Mouse (Mus musculus): ENCODE measurements around the gene Ncoa6.
"Not testable (repeated sequence)": the region's sequence is repeated elsewhere in the genome, so short reads cannot be mapped to it uniquely, and the experiment has no call there.

Gene Ncoa6

GRCm38 (mm10) chr2:155473570-155474088 lies at the start of gene Ncoa6:
Ncoa6 (minus strand) TSS chr2:155473894.
- peak; percentile 83 for DNase-seq (ENCODE audit: extremely low spot score)

DNA sequence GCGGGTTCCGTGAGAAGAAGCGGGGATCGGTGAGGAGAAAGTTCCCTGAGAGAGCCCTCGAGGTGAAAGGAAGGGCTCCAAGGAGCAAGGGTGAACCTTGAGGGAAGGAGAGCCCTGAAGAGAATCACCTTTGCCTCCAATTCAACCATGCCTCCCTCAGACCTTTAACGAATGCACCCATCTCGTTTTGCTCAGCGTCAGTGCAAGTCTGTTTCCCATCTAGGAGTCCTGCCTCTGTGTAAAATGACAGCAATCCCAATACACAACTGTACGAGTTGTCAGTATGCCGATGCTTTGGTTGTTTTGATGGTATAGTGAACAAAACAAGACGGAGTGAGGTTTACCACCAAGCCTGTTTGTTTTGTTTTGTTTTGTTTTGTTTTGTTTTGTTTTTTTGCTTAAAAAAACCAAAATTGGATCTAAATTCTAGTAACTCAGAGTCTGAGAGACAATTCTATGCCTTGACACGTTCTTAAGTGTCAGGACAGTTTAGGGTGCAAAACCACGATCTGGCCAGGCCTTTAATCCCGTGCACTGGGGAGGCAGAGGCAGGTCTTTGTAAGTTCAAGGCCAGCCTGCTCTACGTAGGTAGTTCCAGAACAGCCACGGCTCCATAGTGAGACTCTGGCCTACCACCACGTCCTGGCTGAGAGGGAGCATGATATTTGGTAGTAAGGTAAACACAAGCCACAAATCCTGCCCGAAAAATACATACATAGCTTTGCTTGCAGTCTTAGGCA lies 45.0 kb upstream of the Ncoa6 start:
- no peak for DNase-seq (ENCODE audit: extremely low spot score)

DNA sequence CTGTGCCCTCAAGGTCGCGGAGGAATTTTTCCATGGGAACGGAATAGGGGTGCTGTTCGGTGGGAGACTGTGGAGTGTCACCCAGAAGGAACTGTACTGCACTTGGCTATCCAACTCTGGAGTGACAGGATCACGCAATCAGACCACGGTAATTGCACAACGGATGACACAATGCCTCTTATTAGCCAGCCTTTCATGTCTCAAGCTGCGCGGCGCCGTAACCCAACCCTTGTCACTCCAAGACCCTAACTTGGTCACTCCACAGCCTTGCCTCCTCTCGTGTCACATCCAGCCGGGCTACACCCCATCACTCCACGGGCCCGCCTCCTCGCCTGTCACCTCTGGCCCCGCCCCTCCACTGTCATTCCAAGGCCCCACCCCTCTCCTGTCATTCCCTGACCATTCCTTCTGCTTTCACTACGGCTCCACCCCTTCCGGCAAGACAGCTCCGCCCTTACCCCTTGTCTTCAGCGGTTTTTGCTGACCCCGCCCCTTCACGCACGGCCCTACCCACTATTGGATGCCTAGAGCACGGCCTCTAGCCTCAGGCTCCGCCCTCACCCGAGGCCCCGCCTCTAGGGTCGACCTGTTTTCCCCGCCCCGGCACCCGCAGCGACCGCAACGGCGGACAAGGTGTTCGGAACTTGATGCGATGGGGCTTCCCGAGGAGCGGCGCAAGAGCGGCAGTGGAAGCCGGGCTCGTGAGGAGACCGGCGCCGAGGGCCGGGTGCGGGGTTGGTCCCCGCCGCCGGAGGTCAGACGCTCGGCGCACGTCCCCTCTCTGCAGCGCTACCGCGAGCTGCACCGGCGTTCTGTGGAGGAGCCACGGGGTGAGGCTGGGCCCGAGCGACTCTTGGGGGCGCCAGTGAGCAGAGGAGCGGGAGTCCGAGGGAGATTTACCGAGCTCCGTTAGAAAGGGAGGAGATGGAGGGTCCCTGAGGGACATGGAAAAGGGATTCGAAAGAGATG lies 44.0 kb upstream of the Ncoa6 start, which contains the start of the genes Acss2 and Ggt7:
Gene Acss2, plus strand, starts transcription at position 494 of the 969 bp plus-strand sequence.
Gene Ggt7, minus strand, starts transcription at position 783 of the 969 bp plus-strand sequence.
- peak; percentile 98 for DNase-seq (ENCODE audit: extremely low spot score)

DNA sequence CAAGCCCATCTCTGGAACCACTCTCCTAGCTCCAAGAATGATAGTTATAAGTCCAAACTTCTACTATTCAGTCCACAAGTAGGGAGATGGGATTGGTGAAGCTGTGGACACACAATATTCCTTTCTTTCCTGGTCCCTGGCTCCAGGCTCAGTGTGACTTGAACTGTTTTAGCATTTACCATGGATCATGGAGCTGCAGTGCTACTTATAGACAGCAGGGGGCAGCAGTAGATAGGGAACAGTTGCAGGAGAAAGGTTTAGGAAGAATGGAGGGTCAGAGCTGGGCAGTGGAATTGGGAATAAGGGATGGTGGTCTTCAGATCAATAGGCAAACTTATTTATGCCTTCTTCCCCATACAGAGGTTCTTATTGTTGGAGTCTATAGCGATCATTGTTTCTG lies 42.2 kb upstream of the Ncoa6 start:
- peak; percentile 67 for DNase-seq (ENCODE audit: extremely low spot score)

DNA sequence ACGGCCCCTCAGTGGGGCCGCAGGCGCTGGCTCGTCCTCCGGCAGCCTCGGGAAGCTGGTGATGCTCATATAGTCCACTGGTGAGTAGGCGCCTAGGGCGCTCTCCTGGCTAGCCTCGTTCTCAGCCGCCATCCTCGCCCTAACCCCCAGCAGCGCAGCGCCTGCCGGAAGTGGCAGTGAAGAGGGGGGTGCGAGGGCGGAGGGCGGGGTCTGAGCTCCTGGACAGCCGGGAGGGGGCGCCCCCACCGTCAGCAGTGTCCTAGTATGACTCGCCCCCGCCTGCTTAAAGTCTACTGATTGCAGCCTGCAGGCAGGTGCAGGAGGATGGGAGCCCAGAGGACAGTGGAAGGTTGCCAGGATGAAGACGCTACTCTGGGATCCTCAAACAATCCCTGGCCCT lies 41.0 kb upstream of the Ncoa6 start:
- DNase-seq (ENCODE audit: extremely low spot score) = peak; percentile 66

DNA sequence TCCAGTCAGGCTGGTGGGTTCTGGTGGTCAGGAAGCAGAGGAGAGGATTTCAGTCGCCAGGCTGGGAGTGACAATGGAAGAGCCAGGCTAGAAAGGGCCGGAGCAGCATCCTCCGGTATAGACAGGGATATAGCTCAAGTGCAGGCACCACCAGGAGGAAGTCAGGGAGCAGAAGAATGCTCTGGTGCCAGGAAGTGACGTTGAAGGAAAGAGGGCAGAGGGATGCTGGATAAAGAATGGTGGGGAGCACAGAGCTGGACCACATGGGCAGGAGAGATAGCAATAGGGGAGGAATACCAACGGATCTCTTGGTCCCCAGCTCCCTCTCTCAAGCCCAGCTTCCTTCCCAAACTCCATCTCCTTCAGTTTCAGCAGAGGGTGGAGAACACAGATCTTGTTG lies 39.8 kb upstream of the Ncoa6 start:
- DNase-seq (ENCODE audit: extremely low spot score) = no peak

DNA sequence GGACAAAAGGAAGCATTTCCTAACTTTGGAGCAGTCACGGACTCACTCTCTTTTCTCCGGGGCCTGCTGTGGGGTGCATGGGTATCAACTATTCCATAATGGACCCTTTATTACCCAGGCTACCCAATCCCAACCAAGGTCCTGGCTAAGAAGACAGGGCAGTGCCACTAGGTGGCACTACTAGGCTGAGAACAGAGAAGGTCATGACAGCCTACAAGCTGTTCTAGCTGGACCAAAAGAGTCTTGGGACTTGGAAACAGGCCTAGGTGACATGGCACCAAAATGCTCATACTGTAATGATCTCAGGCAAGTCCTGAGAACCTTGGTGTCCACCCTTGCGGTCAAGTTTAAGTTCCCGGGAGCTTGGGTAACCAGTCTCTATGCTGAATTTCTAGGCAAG lies 38.8 kb upstream of the Ncoa6 start:
- peak; percentile 48 for DNase-seq (ENCODE audit: extremely low spot score)

DNA sequence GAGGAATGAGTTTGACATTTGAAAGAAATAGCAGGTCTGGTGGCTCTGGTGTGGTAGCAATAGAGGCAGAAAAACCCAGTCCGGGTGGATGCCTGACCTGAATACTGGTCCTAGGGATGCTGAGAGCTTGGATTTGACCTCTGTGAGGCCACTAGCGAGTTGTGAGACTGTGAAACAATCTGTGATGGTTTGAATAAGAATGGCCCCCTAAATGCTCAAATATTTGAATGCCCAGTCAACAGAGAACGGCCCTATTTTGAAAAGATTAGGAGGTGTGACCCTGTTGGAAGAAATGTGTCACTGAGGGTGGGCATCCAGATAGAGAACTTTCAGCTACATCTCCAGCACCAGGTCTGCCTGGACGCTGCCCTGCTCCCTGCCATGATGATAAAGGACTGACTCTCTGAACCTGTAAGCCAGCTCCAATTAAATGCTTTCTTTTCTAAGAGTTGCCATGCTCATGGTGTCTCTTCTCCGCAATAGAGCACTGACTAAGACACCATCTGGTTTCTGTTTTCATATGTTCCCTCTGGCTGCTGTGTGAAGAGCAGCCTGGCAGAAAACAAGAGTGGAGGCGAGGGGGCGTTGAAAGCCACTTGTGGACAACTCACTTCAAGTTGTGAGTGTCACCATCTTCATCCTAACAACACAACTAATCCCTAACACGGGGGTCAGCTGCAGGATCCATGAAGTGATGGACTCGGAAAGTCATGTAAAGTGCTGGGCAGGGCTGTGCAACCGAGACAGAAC lies 34.2 kb upstream of the Ncoa6 start:
- no peak for DNase-seq (ENCODE audit: extremely low spot score)

- DNase-seq (ENCODE audit: extremely low spot score) = no peak
Measured at GRCm38 (mm10) chr2:155505811-155506210, 32.1 kb upstream of the Ncoa6 start.

DNA sequence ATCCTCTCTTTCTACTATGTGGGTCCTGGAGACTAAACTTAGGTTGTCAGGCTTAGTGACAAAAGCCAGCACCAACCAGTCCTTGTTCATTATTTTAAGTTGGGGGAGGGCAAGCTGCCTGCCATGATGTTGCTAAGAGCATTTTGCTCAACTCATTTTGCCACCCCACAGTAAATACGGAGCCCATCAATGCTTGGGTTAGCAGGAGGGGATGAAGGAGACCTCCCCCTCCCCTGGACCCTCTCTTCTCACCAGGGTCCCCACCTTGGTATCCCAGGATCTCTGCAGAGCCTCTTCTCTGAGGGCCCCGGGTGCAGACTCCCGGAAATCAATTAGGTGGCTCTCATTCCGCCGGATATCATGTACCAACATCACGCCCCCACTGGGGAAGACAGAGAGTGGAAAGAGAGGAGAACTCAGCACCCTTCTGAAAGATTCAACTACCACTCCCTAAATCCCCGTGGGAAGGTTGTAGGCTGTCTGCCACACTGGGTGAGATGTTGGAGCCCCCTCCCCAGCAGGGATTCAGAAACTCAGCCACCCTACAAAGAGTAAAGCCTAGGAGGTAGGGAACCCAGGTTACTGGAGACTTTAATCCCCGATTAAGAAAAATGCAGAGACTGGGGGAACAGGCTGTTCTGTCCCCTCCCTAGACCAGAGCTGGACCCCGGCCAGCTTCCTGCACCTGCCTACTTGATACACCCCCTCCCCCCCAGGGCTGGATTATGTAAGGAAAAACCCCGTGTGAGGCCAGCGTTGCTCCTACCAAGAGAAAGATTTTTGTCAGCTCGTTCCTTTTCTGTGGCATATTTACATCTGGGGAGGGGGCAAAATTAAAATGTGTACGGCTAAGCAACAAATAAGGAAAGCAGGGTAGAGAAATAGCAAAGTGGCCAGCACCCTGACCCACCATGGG lies 31.0 kb upstream of the Ncoa6 start:
- DNase-seq (ENCODE audit: extremely low spot score) = no peak

- no peak for DNase-seq (ENCODE audit: extremely low spot score)
Measured at GRCm38 (mm10) chr2:155502596-155502995, 28.9 kb upstream of the Ncoa6 start.

DNA sequence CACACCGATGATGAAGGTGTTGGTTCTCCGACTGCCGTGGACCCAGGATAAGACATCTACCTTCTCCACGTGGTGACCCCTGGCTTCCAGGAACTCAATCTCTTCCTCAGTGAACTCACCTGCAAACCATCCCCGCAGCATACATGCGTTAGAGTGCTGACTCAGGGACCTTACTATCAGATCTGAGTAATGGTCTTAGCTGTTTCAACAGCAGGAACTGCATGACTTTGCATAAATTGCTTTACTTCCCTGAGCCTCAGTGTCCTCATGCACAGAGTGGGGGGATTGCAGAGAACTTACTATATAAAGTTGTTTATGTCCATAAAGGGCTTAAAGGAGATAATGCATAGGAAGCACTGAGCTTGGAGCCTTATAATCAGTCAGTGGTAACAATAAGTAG lies 17.3 kb upstream of the Ncoa6 start:
- DNase-seq (ENCODE audit: extremely low spot score) = no peak

DNA sequence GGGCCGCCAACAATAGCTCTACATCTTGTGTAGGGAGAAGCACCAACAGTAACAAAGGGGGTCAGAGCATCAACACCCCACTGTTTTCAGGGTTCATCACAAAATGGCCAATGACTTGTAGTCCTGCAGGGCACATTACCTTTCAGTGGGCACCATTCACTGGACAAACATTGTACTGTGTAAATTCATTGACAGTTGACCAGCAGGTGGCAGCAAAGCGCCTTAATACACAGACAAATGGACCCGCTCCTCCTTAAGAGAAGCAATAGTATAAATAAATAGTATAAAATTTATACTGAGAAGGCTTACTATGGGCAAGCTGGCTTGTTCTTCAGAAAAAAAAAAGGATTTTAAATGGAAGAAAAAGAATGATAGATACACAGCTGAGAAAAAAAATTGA lies 8.3 kb upstream of the Ncoa6 start:
- peak; percentile 54 for DNase-seq (ENCODE audit: extremely low spot score)

DNA sequence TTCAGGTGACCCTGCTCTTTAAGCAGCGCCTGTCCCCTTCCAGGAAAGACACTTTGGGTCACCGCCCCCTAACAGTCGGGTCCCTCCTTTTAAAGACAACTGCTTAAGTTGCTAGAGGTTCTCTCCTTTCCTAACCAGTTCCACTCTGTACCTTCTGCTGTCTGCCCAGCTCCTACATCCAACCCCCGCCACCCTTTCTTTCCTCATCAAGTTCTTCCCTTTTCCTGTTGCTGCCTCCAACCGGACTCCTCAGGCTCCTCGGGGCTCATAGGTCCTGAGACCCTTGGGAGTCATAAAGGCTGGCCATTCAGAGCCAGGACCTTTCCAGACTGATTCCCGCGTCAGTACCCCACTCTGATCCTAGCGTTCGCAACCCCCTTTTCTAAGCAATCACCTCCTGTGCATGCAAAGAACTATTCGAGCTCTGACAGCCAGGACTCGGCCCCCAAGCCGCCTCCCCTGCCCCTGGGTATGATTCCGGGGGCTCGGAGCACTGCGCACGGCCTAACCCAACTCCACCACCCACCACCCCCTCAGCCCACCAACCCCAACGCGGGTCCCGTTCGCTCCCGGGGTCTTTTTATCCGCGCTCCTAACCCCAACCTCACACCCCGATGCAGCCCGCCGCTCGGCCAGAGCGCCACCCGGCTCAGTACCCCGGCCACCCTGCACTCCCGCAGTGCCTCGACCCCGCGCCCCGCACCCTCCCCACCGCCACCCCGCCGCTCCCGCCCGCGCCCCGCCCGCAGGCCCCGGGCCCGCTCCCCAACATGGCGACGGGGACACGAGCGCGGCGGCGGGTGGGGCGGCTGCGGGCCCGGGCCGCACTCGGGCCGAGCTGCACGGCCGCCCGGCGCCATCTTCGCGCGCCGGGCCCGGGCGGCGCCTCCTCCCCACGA lies 774 bp downstream of the Ncoa6 start:
- peak; percentile 57 for DNase-seq (ENCODE audit: extremely low spot score)

GRCm38 (mm10) chr2:155466861-155467260 lies 6.8 kb downstream of the Ncoa6 start:
- DNase-seq (ENCODE audit: extremely low spot score) = no peak

DNA sequence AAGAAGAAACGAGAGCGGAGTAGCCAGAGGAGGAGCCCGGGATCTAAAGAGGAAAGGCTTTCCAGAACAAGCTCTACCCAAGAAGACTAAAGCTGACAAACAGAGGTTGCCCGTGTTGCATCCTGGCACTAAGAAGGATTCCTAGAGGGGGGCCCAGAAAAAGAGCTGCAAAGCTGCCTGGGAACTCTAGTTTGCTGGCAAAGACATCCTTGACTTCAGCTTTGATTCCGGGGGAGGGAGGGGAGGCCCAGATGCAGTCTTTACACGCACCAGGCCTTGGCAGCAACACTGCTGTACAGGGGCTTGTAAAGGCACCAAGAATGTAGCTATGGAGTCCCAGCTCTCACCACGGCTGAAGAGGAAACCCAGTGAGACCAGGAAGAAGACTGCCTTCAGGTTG lies 20.1 kb downstream of the Ncoa6 start:
- no peak for DNase-seq (ENCODE audit: extremely low spot score)

- DNase-seq (ENCODE audit: extremely low spot score) = no peak
Measured at GRCm38 (mm10) chr2:155451256-155451655, 22.4 kb downstream of the Ncoa6 start.

DNA sequence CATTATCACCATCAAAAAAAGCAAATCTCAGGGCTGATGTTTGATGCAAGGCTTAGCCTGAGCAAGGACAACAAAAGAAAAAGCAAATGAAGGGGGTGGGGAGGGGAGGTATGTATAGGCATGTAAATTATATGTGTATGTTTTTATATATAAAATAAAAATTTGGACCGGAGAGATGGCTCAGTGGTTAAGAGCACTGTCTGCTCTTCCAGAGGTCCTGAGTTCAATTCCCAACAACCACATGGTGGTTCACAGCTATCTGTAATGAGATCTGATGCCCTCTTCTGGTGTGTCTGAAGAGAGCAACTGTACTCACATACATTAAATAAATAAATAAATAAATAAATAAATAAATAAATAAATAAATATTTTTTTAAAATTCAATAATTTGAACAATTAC lies 25.8 kb downstream of the Ncoa6 start:
- not testable (repeated sequence) for DNase-seq (ENCODE audit: extremely low spot score)

DNA sequence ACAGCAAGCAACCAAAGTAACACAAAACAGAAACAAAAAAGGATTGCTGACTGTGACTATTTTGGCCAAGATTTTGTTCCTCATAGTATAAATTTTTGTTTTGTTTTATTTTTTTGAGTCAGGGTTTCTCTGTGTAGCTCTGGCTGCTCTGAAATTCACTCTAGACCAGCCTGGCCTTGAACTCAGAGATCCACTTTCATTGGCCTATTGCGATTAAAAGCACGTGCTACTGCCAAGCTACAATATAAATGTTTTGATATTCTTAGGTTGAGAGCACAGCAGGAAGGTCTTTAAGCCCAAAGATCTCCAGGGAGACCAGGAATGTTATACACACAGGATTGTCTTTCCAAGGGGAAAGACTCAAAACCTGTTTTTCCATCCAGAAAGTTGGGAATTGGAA lies 30.2 kb downstream of the Ncoa6 start:
- DNase-seq (ENCODE audit: extremely low spot score) = no peak

GRCm38 (mm10) chr2:155442916-155443315 lies 30.8 kb downstream of the Ncoa6 start:
- DNase-seq (ENCODE audit: extremely low spot score) = no peak
